Mouse (Mus musculus): Measurements from ENCODE around the gene Olfr814.
"Not testable (repeated sequence)": the region's sequence is repeated elsewhere in the genome, so short reads cannot be mapped to it uniquely, and the experiment has no call there.

Gene Olfr814

DNA sequence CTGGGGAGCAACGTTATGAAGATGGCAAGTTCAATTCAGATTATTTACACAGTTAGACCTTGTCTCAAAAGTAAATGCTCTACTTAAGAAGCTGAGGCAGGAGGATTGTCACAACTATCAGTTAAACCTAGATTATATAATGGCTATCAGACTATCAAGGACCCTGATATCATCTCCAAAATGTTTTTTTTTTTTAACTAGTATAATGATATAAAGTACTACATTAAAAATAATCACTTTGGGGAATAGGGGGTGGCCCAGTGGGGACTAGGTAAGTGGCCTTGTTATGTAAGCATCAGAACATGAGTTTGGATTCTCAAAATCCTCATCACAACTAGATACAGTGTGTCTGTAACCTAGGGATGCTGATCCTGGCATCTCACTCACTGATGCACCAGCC is at the start of gene Olfr814:
TSS of gene Olfr814 (minus strand) at position 101 of the 400 bp plus-strand sequence.
- in situ Hi-C loops (cut with MboI, MseI): not testable (repeated sequence)

DNA sequence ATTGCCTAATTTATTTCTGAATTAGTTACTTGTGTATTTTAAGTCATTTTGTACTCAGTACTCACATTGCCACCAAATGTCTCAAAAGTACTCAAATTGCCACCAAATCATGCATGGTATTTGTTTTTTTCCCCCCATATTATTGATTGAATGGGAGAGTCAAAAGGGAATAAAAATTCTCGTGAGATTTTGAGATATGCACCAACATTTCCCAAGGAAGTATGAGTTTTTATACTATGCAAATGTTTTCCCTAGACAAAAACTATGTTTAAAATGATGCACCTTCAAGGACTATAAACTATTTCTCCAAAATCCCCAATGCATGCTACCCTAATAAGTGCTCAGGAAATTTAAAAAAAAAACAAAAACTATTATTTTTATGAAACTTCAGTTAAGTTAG is 35.8 kb upstream of the Olfr814 start, which contains the start of gene Olfr816:
TSS of gene Olfr816 (minus strand) at position 101 of the 400 bp plus-strand sequence.
- in situ Hi-C loops (cut with MboI, MseI): no loop called here

DNA sequence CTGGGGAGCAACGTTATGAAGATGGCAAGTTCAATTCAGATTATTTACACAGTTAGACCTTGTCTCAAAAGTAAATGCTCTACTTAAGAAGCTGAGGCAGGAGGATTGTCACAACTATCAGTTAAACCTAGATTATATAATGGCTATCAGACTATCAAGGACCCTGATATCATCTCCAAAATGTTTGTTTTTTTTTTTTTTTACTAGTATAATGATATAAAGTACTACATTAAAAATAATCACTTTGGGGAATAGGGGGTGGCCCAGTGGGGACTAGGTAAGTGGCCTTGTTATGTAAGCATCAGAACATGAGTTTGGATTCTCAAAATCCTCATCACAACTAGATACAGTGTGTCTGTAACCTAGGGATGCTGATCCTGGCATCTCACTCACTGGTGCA is 26.1 kb upstream of the Olfr814 start, which contains the start of gene Olfr815:
TSS of gene Olfr815 (minus strand) at position 101 of the 400 bp plus-strand sequence.
- in situ Hi-C loops (cut with MboI, MseI): not testable (repeated sequence)

DNA sequence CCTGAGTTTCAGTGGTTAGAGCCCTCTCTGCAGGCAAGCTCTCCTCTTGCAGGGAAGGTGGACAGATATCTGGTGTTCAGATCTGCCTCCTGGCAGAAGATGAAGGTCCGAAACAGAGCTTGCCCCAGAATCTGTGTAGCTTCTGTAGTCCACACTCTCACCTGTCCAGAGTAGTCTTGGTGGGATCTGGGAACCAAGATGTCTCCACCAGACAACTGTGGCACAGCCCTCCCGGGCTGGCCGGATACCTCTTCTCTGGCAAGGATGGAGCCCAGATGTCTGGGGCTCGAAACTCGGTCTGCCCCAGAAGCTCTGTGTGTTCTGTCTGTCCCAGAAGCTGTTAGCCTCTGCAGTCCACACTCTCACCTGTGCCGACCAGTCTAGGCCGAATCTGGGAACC is 6.3 kb upstream of the Olfr814 start:
- in situ Hi-C loops (cut with MboI, MseI): no loop called here

DNA sequence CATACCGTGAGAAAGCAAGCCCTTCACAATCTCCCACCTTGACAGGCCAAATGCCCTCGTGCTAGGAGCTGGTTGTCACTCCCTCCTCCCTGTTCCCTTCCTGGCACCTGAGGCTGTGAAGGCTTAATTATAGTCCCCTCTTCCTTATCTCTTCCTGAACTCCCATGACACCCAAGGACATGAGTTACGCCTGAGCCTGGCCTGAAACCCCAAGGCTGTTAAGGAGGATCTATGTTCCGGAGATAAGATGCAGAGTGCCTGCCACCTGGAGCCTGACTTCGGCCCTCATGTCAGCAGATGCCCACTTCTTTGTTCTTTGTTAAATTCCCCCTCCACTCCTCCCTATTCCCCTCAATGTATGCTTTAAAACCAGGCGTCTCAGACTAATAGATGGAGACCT is 5.8 kb upstream of the Olfr814 start:
- in situ Hi-C loops (cut with MboI, MseI): not testable (repeated sequence)

DNA sequence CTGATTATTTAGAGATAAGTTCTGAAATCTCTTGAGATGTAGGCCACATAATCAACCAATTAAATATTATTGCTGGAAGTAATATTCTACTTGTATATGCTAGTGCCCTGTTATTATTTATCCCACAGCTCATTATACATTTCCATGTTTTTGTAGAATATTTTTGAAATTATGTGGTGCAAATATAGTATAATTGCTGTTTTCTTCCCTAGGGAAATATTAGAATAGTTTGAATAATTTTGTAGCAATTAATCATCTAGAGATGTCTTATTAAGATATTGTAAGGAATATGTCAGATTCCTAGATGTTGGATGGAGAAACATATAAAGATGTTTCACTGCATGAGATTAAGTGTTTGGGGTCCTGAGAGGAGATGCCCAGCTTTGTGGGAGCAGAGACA is 24.6 kb downstream of the Olfr814 start, which contains the start of gene Olfr813:
TSS of gene Olfr813 (plus strand) at position 301 of the 400 bp plus-strand sequence.
- in situ Hi-C loops (cut with MboI, MseI): no loop called here

DNA sequence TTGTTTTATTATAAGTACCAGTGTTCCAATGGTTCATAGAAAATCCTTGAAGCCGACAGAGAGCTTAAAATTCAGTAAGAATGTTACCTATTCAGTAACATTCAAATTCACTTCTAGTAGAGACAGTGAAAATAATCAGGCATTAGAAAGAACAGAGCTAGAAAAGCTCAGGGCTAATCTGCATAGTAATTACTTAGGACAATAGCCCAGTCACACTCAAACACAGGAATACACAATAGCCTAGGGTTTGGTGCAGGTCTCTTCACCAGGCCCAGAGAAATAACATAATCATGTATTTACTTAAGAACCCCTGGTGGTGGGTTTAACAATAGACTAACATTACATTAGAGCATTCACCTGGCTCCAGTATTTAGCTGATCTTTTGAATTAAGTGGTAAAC is 32.3 kb downstream of the Olfr814 start:
- in situ Hi-C loops (cut with MboI, MseI): no loop called here

DNA sequence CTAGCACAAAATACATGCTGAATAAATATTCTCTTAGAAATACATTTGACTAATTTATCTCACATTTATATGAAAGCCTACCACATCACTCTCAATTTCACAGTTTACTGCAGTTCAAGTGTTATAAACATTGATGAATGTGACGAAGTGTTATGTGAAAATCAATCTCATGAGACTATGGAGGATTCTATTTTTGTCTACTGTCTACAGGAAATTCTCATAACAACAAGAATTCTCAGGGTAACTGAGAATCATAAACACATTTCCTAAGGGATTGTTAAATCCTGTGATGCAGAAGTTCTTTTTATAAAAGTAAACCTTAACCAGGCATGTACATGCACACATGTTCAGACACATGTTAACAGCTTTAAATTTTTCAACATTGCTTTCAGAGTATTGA is 33.7 kb downstream of the Olfr814 start, which contains the start of gene Olfr812:
TSS of gene Olfr812 (minus strand) at position 101 of the 400 bp plus-strand sequence.
- in situ Hi-C loops (cut with MboI, MseI): no loop called here

Measured in T-helper 17 cell (primary cell).